ENCODE assay signal across 9 mouse cellular contexts in genomic region chr4:124817803-124818202, GRCm38 (mm10). TPM values are rescaled to one million over a fixed set of nuclear protein-coding genes. Genes with fewer than 3 reads are reported as not detected.
A peak's percentile ranks its signal among the peaks of the same experiment; 100 is the strongest.
DNase-seq lines count a peak whose midpoint lies in the region; ATAC-seq and TF ChIP-seq lines count a peak whose summit lies in the region.
"Had no signal": no experiment of that assay in that cellular context is flagged by ENCODE, and none has a peak within 500 bp of the region (broad histone marks: within the 10 kb centered on the region; RNA-seq: fewer than 3 reads in every experiment).

No protein-coding gene starts in this region.

- WGBS in embryonic facial prominence, embryonic 10.5 days, result 22% methylated on average over 6 of the region's 6 CpGs
- 15% methylated on average over 6 of the region's 6 CpGs for WGBS in hindbrain, embryonic 16.5 days
- 19% methylated on average over 6 of the region's 6 CpGs for WGBS in stomach, embryonic 15.5 days
- WGBS in thymus, adult 2 months, result 82% methylated on average over 6 of the region's 6 CpGs

- peaks cover 59% of the 10 kb centered on the region for H3K36me3 ChIP-seq in embryonic facial prominence, embryonic 10.5 days (replicated peaks)
- H3K36me3 ChIP-seq in hindbrain, embryonic 16.5 days (ENCODE audit: control insufficient read depth, insufficient read depth, low read length), result peaks cover 8% of the 10 kb centered on the region
- H3K36me3 ChIP-seq in stomach, embryonic 15.5 days, result peaks cover 5% of the 10 kb centered on the region
- peaks cover 4% of the 10 kb centered on the region for H3K36me3 ChIP-seq in thymus, adult 2 months (ENCODE audit: control insufficient read depth, insufficient read depth, low read length)

- no peak overlapping the region for H3K4me2 ChIP-seq in hindbrain, embryonic 16.5 days (ENCODE audit: low read length)
- no peak overlapping the region for H3K4me2 ChIP-seq in stomach, embryonic 15.5 days
- H3K4me2 ChIP-seq: embryonic facial prominence, embryonic 12.5 days had no signal

- H3K4me3 ChIP-seq in embryonic facial prominence, embryonic 10.5 days, result no peak overlapping the region
- no peak overlapping the region for H3K4me3 ChIP-seq in hindbrain, embryonic 16.5 days (ENCODE audit: low read length)
- H3K4me3 ChIP-seq in stomach, embryonic 15.5 days (replicated peaks), result no peak overlapping the region
- no peak overlapping the region for H3K4me3 ChIP-seq in thymus, adult 2 months (ENCODE audit: control insufficient read depth, insufficient read depth, low read length)
- H3K4me3 ChIP-seq: embryonic facial prominence, embryonic 12.5 days had no signal

- peak; percentile 75; the same call in 1 of the 2 replicates for ATAC-seq in hindbrain, embryonic 16.5 days
- peak; percentile 92 for ATAC-seq in stomach, embryonic 15.5 days (ENCODE audit: insufficient read depth, low FRiP score, low read depth)

- H3K9me3 ChIP-seq in embryonic facial prominence, embryonic 10.5 days, result no peaks in the 10 kb centered on the region
- H3K9me3 ChIP-seq in hindbrain, embryonic 16.5 days (ENCODE audit: control insufficient read depth, low read length), result no peaks in the 10 kb centered on the region
- H3K9me3 ChIP-seq in stomach, embryonic 15.5 days, result no peaks in the 10 kb centered on the region
- H3K9me3 ChIP-seq: embryonic facial prominence, embryonic 12.5 days had no signal

- no peak overlapping the region for H3K9ac ChIP-seq in hindbrain, embryonic 16.5 days (ENCODE audit: low read depth, low read length)
- no peak overlapping the region for H3K9ac ChIP-seq in stomach, embryonic 15.5 days
- H3K9ac ChIP-seq: embryonic facial prominence, embryonic 12.5 days had no signal

- TF ChIP-seq CTCF in thymus, adult 2 months (IDR thresholded peaks at IDR 0.05; ENCODE audit: borderline replicate concordance, control insufficient read depth, extremely low read depth, insufficient read depth, low read length, poor library complexity), result no peak

- H3K27me3 ChIP-seq in embryonic facial prominence, embryonic 10.5 days (replicated peaks; ENCODE audit: low read depth, poor library complexity, severe bottlenecking), result no peaks in the 10 kb centered on the region
- H3K27me3 ChIP-seq in hindbrain, embryonic 16.5 days (replicated peaks; ENCODE audit: control insufficient read depth, insufficient read depth, low read length), result no peaks in the 10 kb centered on the region
- H3K27me3 ChIP-seq in stomach, embryonic 15.5 days (replicated peaks), result no peaks in the 10 kb centered on the region
- H3K27me3 ChIP-seq in thymus, adult 2 months (ENCODE audit: control insufficient read depth, insufficient read depth, low read length), result no peaks in the 10 kb centered on the region
- H3K27me3 ChIP-seq: embryonic facial prominence, embryonic 12.5 days had no signal

- peak; percentile 32 for DNase-seq in urinary bladder, postnatal 14 days (ENCODE audit: low spot score)
- DNase-seq in urinary bladder, postnatal 10 days (ENCODE audit: low spot score), result no peak
- peak; percentile 39 for DNase-seq in embryonic facial prominence, embryonic 10.5 days (ENCODE audit: low spot score)
- peak; percentile 52 to 73 for DNase-seq in lung, adult 18-20 months
- DNase-seq in thymus, adult 2 months, result no peak
- no peak for DNase-seq in cerebellum, postnatal 14 days

- H3K27ac ChIP-seq in embryonic facial prominence, embryonic 10.5 days (replicated peaks), result no peak overlapping the region
- no peak overlapping the region for H3K27ac ChIP-seq in hindbrain, embryonic 16.5 days (ENCODE audit: low read depth, low read length)
- H3K27ac ChIP-seq in stomach, embryonic 15.5 days, result no peak overlapping the region
- H3K27ac ChIP-seq in thymus, adult 2 months (ENCODE audit: control insufficient read depth, insufficient read depth, low read length), result no peak overlapping the region
- H3K27ac ChIP-seq: embryonic facial prominence, embryonic 12.5 days had no signal

- H3K4me1 ChIP-seq in embryonic facial prominence, embryonic 10.5 days, result peaks cover 10% of the 10 kb centered on the region
- H3K4me1 ChIP-seq in hindbrain, embryonic 16.5 days (ENCODE audit: control insufficient read depth, insufficient read depth, low read depth, low read length), result no peaks in the 10 kb centered on the region
- H3K4me1 ChIP-seq in stomach, embryonic 15.5 days, result 0 out of 2 replicates have a peak, but pooled peaks cover 10% of the 10 kb centered on the region
- H3K4me1 ChIP-seq in thymus, adult 2 months (replicated peaks; ENCODE audit: control insufficient read depth, insufficient read depth, low read length), result no peaks in the 10 kb centered on the region
- H3K4me1 ChIP-seq: embryonic facial prominence, embryonic 12.5 days had no signal

- TF ChIP-seq POLR2A in thymus, adult 2 months (IDR thresholded peaks at IDR 0.05; ENCODE audit: control insufficient read depth, extremely low read depth, insufficient read depth, low read length, poor library complexity), result no peak

RNA-seq across cellular contexts. Expression of gene Mtf1, which starts 15.9 kb away (rescaled TPM):
- 15.9 and 17.9 TPM in 2 replicates for polyA plus RNA-seq in embryonic facial prominence, embryonic 10.5 days (2016; fragmentation: Nextera tagmentation; extraction: Ambion mirVana)
- 11.5 and 14.0 TPM in 2 replicates for polyA plus RNA-seq in hindbrain, embryonic 16.5 days (2015; fragmentation: Nextera tagmentation; extraction: Ambion mirVana)
- 11.7 and 13.2 TPM in 2 replicates for polyA plus RNA-seq in stomach, embryonic 15.5 days (2015; fragmentation: Nextera tagmentation; extraction: Ambion mirVana)
- 9.9 and 10.4 TPM in 2 replicates for polyA plus RNA-seq in thymus, adult 2 months (2012; rRNA removed)

RNA-seq across cellular contexts. Expression of gene Yrdc, which starts 32.7 kb away (rescaled TPM):
- polyA plus RNA-seq in embryonic facial prominence, embryonic 10.5 days (2016; fragmentation: Nextera tagmentation; extraction: Ambion mirVana), result 40.4 and 41.1 TPM in 2 replicates
- 42.6 and 43.0 TPM in 2 replicates for polyA plus RNA-seq in hindbrain, embryonic 16.5 days (2015; fragmentation: Nextera tagmentation; extraction: Ambion mirVana)
- polyA plus RNA-seq in stomach, embryonic 15.5 days (2015; fragmentation: Nextera tagmentation; extraction: Ambion mirVana), result 34.2 and 36.1 TPM in 2 replicates
- 63.0 and 70.4 TPM in 2 replicates for polyA plus RNA-seq in thymus, adult 2 months (2012; rRNA removed)

RNA-seq across cellular contexts. Expression of gene 1110065P20Rik, which starts 33.2 kb away (rescaled TPM):
- 38.9 and 40.3 TPM in 2 replicates for polyA plus RNA-seq in embryonic facial prominence, embryonic 10.5 days (2016; fragmentation: Nextera tagmentation; extraction: Ambion mirVana)
- polyA plus RNA-seq in hindbrain, embryonic 16.5 days (2015; fragmentation: Nextera tagmentation; extraction: Ambion mirVana), result 92.7 and 102 TPM in 2 replicates
- polyA plus RNA-seq in stomach, embryonic 15.5 days (2015; fragmentation: Nextera tagmentation; extraction: Ambion mirVana), result 60.5 and 63.3 TPM in 2 replicates
- 26.2 and 28.0 TPM in 2 replicates for polyA plus RNA-seq in thymus, adult 2 months (2012; rRNA removed)

RNA-seq across cellular contexts. Expression of gene Maneal, which starts 44.2 kb away (rescaled TPM):
- polyA plus RNA-seq in embryonic facial prominence, embryonic 10.5 days (2016; fragmentation: Nextera tagmentation; extraction: Ambion mirVana), result 1.0 and 1.2 TPM in 2 replicates
- polyA plus RNA-seq in hindbrain, embryonic 16.5 days (2015; fragmentation: Nextera tagmentation; extraction: Ambion mirVana), result 10.5 and 10.6 TPM in 2 replicates
- polyA plus RNA-seq in stomach, embryonic 15.5 days (2015; fragmentation: Nextera tagmentation; extraction: Ambion mirVana), result 0.55 and 0.68 TPM in 2 replicates
- polyA plus RNA-seq in thymus, adult 2 months (2012; rRNA removed), result 1.1 and 1.4 TPM in 2 replicates

Comparison
In these comparisons a context has a peak if more than half of its experiments do, and no peak if none do; other contexts are left out.
1. DNase-seq: peak in urinary bladder, postnatal 14 days (single experiment), embryonic facial prominence, embryonic 10.5 days (single experiment) and lung, adult 18-20 months (2 of 2); none in urinary bladder, postnatal 10 days (single experiment), thymus, adult 2 months (single experiment) and cerebellum, postnatal 14 days (0 of 2).